Mouse (Mus musculus): ENCODE measurements around the gene Dmp1. TPM values are rescaled to one million over a fixed set of nuclear protein-coding genes. Genes with fewer than 3 reads are reported as not detected.

Gene Dmp1
- polyA plus RNA-seq (2014; fragmentation: Nextera tagmentation; extraction: Ambion mirVana), result 0.45 and 0.77 TPM in 2 replicates

- H3K4me3 ChIP-seq (ENCODE audit: low read depth, low read length), result no peak within 1 kb of the TSS
- H3K27me3 ChIP-seq (ENCODE audit: control insufficient read depth, insufficient read depth, low read length), result no peaks in the 10 kb centered on the region
- H3K4me2 ChIP-seq (ENCODE audit: low read depth), result no peak within 1 kb of the TSS
- 80% methylated on average over 5 of the region's 5 CpGs for WGBS
- no peaks in the 10 kb centered on the region for H3K36me3 ChIP-seq (ENCODE audit: control insufficient read depth, insufficient read depth, low read length)
- no peaks in the 10 kb centered on the region for H3K9me3 ChIP-seq (ENCODE audit: control insufficient read depth, low read length)
- H3K4me1 ChIP-seq (ENCODE audit: control insufficient read depth, insufficient read depth, low read length), result no peaks in the 10 kb centered on the region
- DNase-seq (ENCODE audit: low spot score) (no peak), ATAC-seq (ENCODE audit: insufficient read depth, low FRiP score, low TSS enrichment) (no peak)
- no peak within 1 kb of the TSS for H3K27ac ChIP-seq (ENCODE audit: low read depth, low read length)
- no peak within 1 kb of the TSS for H3K9ac ChIP-seq (ENCODE audit: low read length)
These were observed at the start of gene Dmp1 for GRCm38 (mm10) chr5:104202351-104202750. Dmp1 (plus strand) TSS chr5:104202613.

- H3K27me3 ChIP-seq (ENCODE audit: control insufficient read depth, insufficient read depth, low read length), result no peaks in the 10 kb centered on the region
- DNase-seq (ENCODE audit: low spot score) (no peak), ATAC-seq (ENCODE audit: insufficient read depth, low FRiP score, low TSS enrichment) (no peak)
- H3K36me3 ChIP-seq (ENCODE audit: control insufficient read depth, insufficient read depth, low read length), result no peaks in the 10 kb centered on the region
- H3K4me1 ChIP-seq (ENCODE audit: control insufficient read depth, insufficient read depth, low read length), result no peaks in the 10 kb centered on the region
- WGBS, result 97% methylated on average over 7 of the region's 7 CpGs
- H3K4me3 ChIP-seq (ENCODE audit: low read depth, low read length), result no peak overlapping the region
- no peak overlapping the region for H3K4me2 ChIP-seq (ENCODE audit: low read depth)
- H3K27ac ChIP-seq (ENCODE audit: low read depth, low read length), result no peak overlapping the region
- no peaks in the 10 kb centered on the region for H3K9me3 ChIP-seq (ENCODE audit: control insufficient read depth, low read length)
- no peak overlapping the region for H3K9ac ChIP-seq (ENCODE audit: low read length)
These were observed 44.7 kb upstream of the Dmp1 start for GRCm38 (mm10) chr5:104157701-104158100.

- H3K36me3 ChIP-seq (ENCODE audit: control insufficient read depth, insufficient read depth, low read length), result no peaks in the 10 kb centered on the region
- WGBS, result 85% methylated on average over 7 of the region's 7 CpGs
- H3K9ac ChIP-seq (ENCODE audit: low read length), result no peak overlapping the region
- no peak for ATAC-seq (ENCODE audit: insufficient read depth, low FRiP score, low TSS enrichment)
- no peaks in the 10 kb centered on the region for H3K9me3 ChIP-seq (ENCODE audit: control insufficient read depth, low read length)
- H3K4me2 ChIP-seq (ENCODE audit: low read depth), result no peak overlapping the region
- H3K27ac ChIP-seq (ENCODE audit: low read depth, low read length), result no peak overlapping the region
- no peak overlapping the region for H3K4me3 ChIP-seq (ENCODE audit: low read depth, low read length)
- no peak for DNase-seq (ENCODE audit: low spot score)
- no peaks in the 10 kb centered on the region for H3K4me1 ChIP-seq (ENCODE audit: control insufficient read depth, insufficient read depth, low read length)
- H3K27me3 ChIP-seq (ENCODE audit: control insufficient read depth, insufficient read depth, low read length), result no peaks in the 10 kb centered on the region
These were observed 43.9 kb upstream of the Dmp1 start for GRCm38 (mm10) chr5:104158332-104159052.

GRCm38 (mm10) chr5:104160581-104160980 lies 41.8 kb upstream of the Dmp1 start:
- ATAC-seq (ENCODE audit: insufficient read depth, low FRiP score, low TSS enrichment), result no peak
- H3K4me3 ChIP-seq (ENCODE audit: low read depth, low read length), result no peak overlapping the region
- no peak overlapping the region for H3K9ac ChIP-seq (ENCODE audit: low read length)
- H3K4me2 ChIP-seq (ENCODE audit: low read depth), result no peak overlapping the region
- H3K36me3 ChIP-seq (ENCODE audit: control insufficient read depth, insufficient read depth, low read length), result no peaks in the 10 kb centered on the region
- DNase-seq (ENCODE audit: low spot score), result no peak
- no peaks in the 10 kb centered on the region for H3K9me3 ChIP-seq (ENCODE audit: control insufficient read depth, low read length)
- no peak overlapping the region for H3K27ac ChIP-seq (ENCODE audit: low read depth, low read length)
- H3K27me3 ChIP-seq (ENCODE audit: control insufficient read depth, insufficient read depth, low read length), result no peaks in the 10 kb centered on the region
- 78% methylated on average over 3 of the region's 3 CpGs for WGBS
- no peaks in the 10 kb centered on the region for H3K4me1 ChIP-seq (ENCODE audit: control insufficient read depth, insufficient read depth, low read length)

GRCm38 (mm10) chr5:104161390-104161789 lies 41.0 kb upstream of the Dmp1 start:
- H3K27me3 ChIP-seq (ENCODE audit: control insufficient read depth, insufficient read depth, low read length), result no peaks in the 10 kb centered on the region
- H3K9ac ChIP-seq (ENCODE audit: low read length), result no peak overlapping the region
- H3K36me3 ChIP-seq (ENCODE audit: control insufficient read depth, insufficient read depth, low read length), result no peaks in the 10 kb centered on the region
- WGBS, result 92% methylated on average over 1 of the region's 1 CpGs
- H3K27ac ChIP-seq (ENCODE audit: low read depth, low read length), result no peak overlapping the region
- H3K4me1 ChIP-seq (ENCODE audit: control insufficient read depth, insufficient read depth, low read length), result no peaks in the 10 kb centered on the region
- no peak for DNase-seq (ENCODE audit: low spot score)
- ATAC-seq (ENCODE audit: insufficient read depth, low FRiP score, low TSS enrichment), result no peak
- no peak overlapping the region for H3K4me2 ChIP-seq (ENCODE audit: low read depth)
- H3K4me3 ChIP-seq (ENCODE audit: low read depth, low read length), result no peak overlapping the region
- H3K9me3 ChIP-seq (ENCODE audit: control insufficient read depth, low read length), result no peaks in the 10 kb centered on the region

GRCm38 (mm10) chr5:104163536-104163935 lies 38.9 kb upstream of the Dmp1 start:
- Histone ChIP-seq H3K9me3 (ENCODE audit: control insufficient read depth, low read length) (no peaks in the 10 kb centered on the region), H3K9ac (ENCODE audit: low read length) (no peak overlapping the region), H3K4me2 (ENCODE audit: low read depth) (no peak overlapping the region), H3K27me3 (ENCODE audit: control insufficient read depth, insufficient read depth, low read length) (no peaks in the 10 kb centered on the region), H3K4me1 (ENCODE audit: control insufficient read depth, insufficient read depth, low read length) (no peaks in the 10 kb centered on the region), H3K27ac (ENCODE audit: low read depth, low read length) (no peak overlapping the region), H3K36me3 (ENCODE audit: control insufficient read depth, insufficient read depth, low read length) (no peaks in the 10 kb centered on the region), H3K4me3 (ENCODE audit: low read depth, low read length) (no peak overlapping the region)
- WGBS, result 86% methylated on average over 4 of the region's 4 CpGs
- DNase-seq (ENCODE audit: low spot score), result no peak
- no peak for ATAC-seq (ENCODE audit: insufficient read depth, low FRiP score, low TSS enrichment)

- no peak within 1 kb of the TSS for H3K9ac ChIP-seq (ENCODE audit: low read length)
- ATAC-seq (ENCODE audit: insufficient read depth, low FRiP score, low TSS enrichment), result no peak
These were observed 32.0 kb upstream of the Dmp1 start, which contains the start of gene Dspp for GRCm38 (mm10) chr5:104170412-104170811. Dspp (plus strand) TSS chr5:104170712.

GRCm38 (mm10) chr5:104173094-104173493 lies 29.3 kb upstream of the Dmp1 start:
- no peak overlapping the region for H3K27ac ChIP-seq (ENCODE audit: low read depth, low read length)
- no peak overlapping the region for H3K4me3 ChIP-seq (ENCODE audit: low read depth, low read length)
- DNase-seq (ENCODE audit: low spot score) (no peak), ATAC-seq (ENCODE audit: insufficient read depth, low FRiP score, low TSS enrichment) (no peak)
- no peaks in the 10 kb centered on the region for H3K36me3 ChIP-seq (ENCODE audit: control insufficient read depth, insufficient read depth, low read length)
- no peak overlapping the region for H3K9ac ChIP-seq (ENCODE audit: low read length)
- WGBS, result 84% methylated on average over 6 of the region's 6 CpGs
- H3K9me3 ChIP-seq (ENCODE audit: control insufficient read depth, low read length), result no peaks in the 10 kb centered on the region
- H3K27me3 ChIP-seq (ENCODE audit: control insufficient read depth, insufficient read depth, low read length), result no peaks in the 10 kb centered on the region
- H3K4me1 ChIP-seq (ENCODE audit: control insufficient read depth, insufficient read depth, low read length), result no peaks in the 10 kb centered on the region
- no peak overlapping the region for H3K4me2 ChIP-seq (ENCODE audit: low read depth)

More at GRCm38 (mm10) chr5:104170412-104170811, 32.0 kb upstream of the Dmp1 start, which contains the start of gene Dspp:
- no peaks in the 10 kb centered on the region for H3K36me3 ChIP-seq (ENCODE audit: control insufficient read depth, insufficient read depth, low read length)
- H3K27ac ChIP-seq (ENCODE audit: low read depth, low read length), result no peak within 1 kb of the TSS
- DNase-seq (ENCODE audit: low spot score), result no peak
- no peak within 1 kb of the TSS for H3K4me3 ChIP-seq (ENCODE audit: low read depth, low read length)
- no peaks in the 10 kb centered on the region for H3K4me1 ChIP-seq (ENCODE audit: control insufficient read depth, insufficient read depth, low read length)
- no peaks in the 10 kb centered on the region for H3K9me3 ChIP-seq (ENCODE audit: control insufficient read depth, low read length)
- 88% methylated on average over 7 of the region's 7 CpGs for WGBS
- H3K27me3 ChIP-seq (ENCODE audit: control insufficient read depth, insufficient read depth, low read length), result no peaks in the 10 kb centered on the region
- no peak within 1 kb of the TSS for H3K4me2 ChIP-seq (ENCODE audit: low read depth)

GRCm38 (mm10) chr5:104183743-104184142 lies 18.7 kb upstream of the Dmp1 start:
- Histone ChIP-seq H3K9me3 (ENCODE audit: control insufficient read depth, low read length) (no peaks in the 10 kb centered on the region), H3K36me3 (ENCODE audit: control insufficient read depth, insufficient read depth, low read length) (no peaks in the 10 kb centered on the region), H3K4me3 (ENCODE audit: low read depth, low read length) (no peak overlapping the region), H3K9ac (ENCODE audit: low read length) (no peak overlapping the region), H3K27me3 (ENCODE audit: control insufficient read depth, insufficient read depth, low read length) (no peaks in the 10 kb centered on the region), H3K4me1 (ENCODE audit: control insufficient read depth, insufficient read depth, low read length) (no peaks in the 10 kb centered on the region), H3K27ac (ENCODE audit: low read depth, low read length) (no peak overlapping the region), H3K4me2 (ENCODE audit: low read depth) (no peak overlapping the region)
- ATAC-seq (ENCODE audit: insufficient read depth, low FRiP score, low TSS enrichment) (no peak), DNase-seq (ENCODE audit: low spot score) (no peak)
- WGBS, result 81% methylated on average over 1 of the region's 1 CpGs
